30 mouse cellular contexts compared by ENCODE assay signal in the genomic region with DNA sequence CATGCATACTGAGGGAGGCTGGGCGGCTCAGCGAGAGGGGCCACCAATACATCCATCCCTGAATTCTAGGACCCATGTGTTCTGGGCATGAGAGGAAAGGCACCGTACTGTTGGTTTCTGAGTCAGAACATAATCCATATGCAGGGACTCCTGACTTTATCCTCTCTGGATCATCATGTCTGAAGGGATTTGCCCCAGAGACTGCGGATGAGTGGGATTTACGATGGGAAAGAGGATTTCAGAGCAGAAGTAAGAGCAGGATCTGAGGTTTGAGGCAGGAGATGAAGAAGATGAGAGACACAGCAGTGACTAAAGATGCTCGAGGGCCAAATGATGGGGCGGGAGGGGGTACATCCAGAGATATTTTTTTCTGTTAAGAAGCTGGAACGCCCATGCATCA. TPM values are rescaled to one million over a fixed set of nuclear protein-coding genes. Genes with fewer than 3 reads are reported as not detected.
DNase-seq lines count a peak whose midpoint lies in the region; ATAC-seq and TF ChIP-seq lines count a peak whose summit lies in the region.
"Had no signal": no experiment of that assay in that cellular context is flagged by ENCODE, and none has a peak within 500 bp of the region (broad histone marks: within the 10 kb centered on the region; RNA-seq: fewer than 3 reads in every experiment).

No protein-coding gene starts in this region.

- TF ChIP-seq POLR2A in bone marrow macrophage, adult 2 months (IDR thresholded peaks at IDR 0.05; ENCODE audit: borderline replicate concordance, low read depth, low read length) = no peak

- no peak for TF ChIP-seq CTCF in bone marrow macrophage, adult 2 months (IDR thresholded peaks at IDR 0.05; ENCODE audit: low read depth, low read length)

- no peaks in the 10 kb centered on the region for H3K9me3 ChIP-seq in ES-E14 (ENCODE audit: control insufficient read depth, insufficient read depth, low read depth, low read length)
- peaks cover 4% of the 10 kb centered on the region; the same call in 1 of the 2 replicates for H3K9me3 ChIP-seq in kidney, embryonic 14.5 days (ENCODE audit: control insufficient read depth, low read length)
- H3K9me3 ChIP-seq: embryonic facial prominence, embryonic 15.5 days had no signal

- H3K4me1 ChIP-seq in ES-E14 (ENCODE audit: control insufficient read depth in 2 of 2, insufficient read depth in 2 of 2, low read length in 2 of 2, poor library complexity in 1 of 2) = peaks cover 10 to 14% of the 10 kb centered on the region in 2 experiments
- peaks cover 7% of the 10 kb centered on the region for H3K4me1 ChIP-seq in bone marrow macrophage, adult 2 months (ENCODE audit: control insufficient read depth, insufficient read depth, low read length)
- no peaks in the 10 kb centered on the region for H3K4me1 ChIP-seq in kidney, embryonic 14.5 days (ENCODE audit: control insufficient read depth, insufficient read depth, low read length)
- H3K4me1 ChIP-seq: forebrain, embryonic 10.5 days; forebrain, embryonic 12.5 days had no signal

- peak; percentile 61 for DNase-seq in retina, postnatal 1 day
- DNase-seq in retina, embryonic 14.5 days (ENCODE audit: low spot score) = no peak
- DNase-seq in ES-E14 (ENCODE audit: low read depth, low spot score) = no peak
- DNase-seq in frontal cortex, postnatal 36 days (ENCODE audit: low spot score in 2 of 2) = no peak
- DNase-seq in thymus, adult 18-20 months = no peak
- DNase-seq: adrenal gland, adult 8-10 months; adrenal gland, postnatal 14 days; adrenal gland, postnatal 36 days; B cell, adult 2 months; cerebellum, adult 11 months; cerebellum, adult 18-20 months; cerebellum, adult 8-10 months; cerebellum, adult 9-11 months; cerebellum, postnatal 14 days; cerebellum, postnatal 36 days; embryo, embryonic 11 days had no signal

- H3K4me3 ChIP-seq in ES-E14 (ENCODE audit: insufficient read depth in 1 of 2, low read depth in 1 of 2, low read length in 2 of 2, poor library complexity in 1 of 2, severe bottlenecking in 1 of 2) = no peak overlapping the region
- H3K4me3 ChIP-seq in bone marrow macrophage, adult 2 months (ENCODE audit: insufficient read depth, low read length) = no peak overlapping the region
- H3K4me3 ChIP-seq in kidney, embryonic 14.5 days (ENCODE audit: low read length) = no peak overlapping the region
- H3K4me3 ChIP-seq: embryonic facial prominence, embryonic 13.5 days; embryonic facial prominence, embryonic 15.5 days; erythroblast, embryonic 14.5 days; forebrain, embryonic 10.5 days; forebrain, embryonic 12.5 days had no signal

- H3K36me3 ChIP-seq in ES-E14 (ENCODE audit: control insufficient read depth, insufficient read depth, low read length, poor library complexity, severe bottlenecking) = no peaks in the 10 kb centered on the region
- H3K36me3 ChIP-seq in kidney, embryonic 14.5 days (ENCODE audit: control insufficient read depth, insufficient read depth, low read length) = no peaks in the 10 kb centered on the region
- H3K36me3 ChIP-seq: embryonic facial prominence, embryonic 13.5 days; embryonic facial prominence, embryonic 15.5 days; forebrain, embryonic 10.5 days; forebrain, embryonic 12.5 days had no signal

- no peaks in the 10 kb centered on the region for H3K27me3 ChIP-seq in kidney, embryonic 14.5 days (ENCODE audit: control insufficient read depth, insufficient read depth, low read length)
- H3K27me3 ChIP-seq: CH12.LX; embryonic facial prominence, embryonic 13.5 days; embryonic facial prominence, embryonic 15.5 days had no signal

- WGBS in kidney, embryonic 14.5 days = 91% methylated on average over 8 of the region's 8 CpGs

- peak overlapping the region; percentile 70; the same call in 1 of the 2 replicates for H3K27ac ChIP-seq in ES-E14 (ENCODE audit: insufficient read depth, low read depth, low read length, poor library complexity, severe bottlenecking)
- 0 out of 2 replicates have a peak overlapping the region, but pooled peaks have one; percentile 43 for H3K27ac ChIP-seq in bone marrow macrophage, adult 2 months (ENCODE audit: insufficient read depth, low read depth, low read length)
- no peak overlapping the region for H3K27ac ChIP-seq in kidney, embryonic 14.5 days (ENCODE audit: low read depth, low read length)
- H3K27ac ChIP-seq: embryonic facial prominence, embryonic 13.5 days; embryonic facial prominence, embryonic 15.5 days; forebrain, embryonic 10.5 days; forebrain, embryonic 12.5 days had no signal

- H3K4me2 ChIP-seq in kidney, embryonic 14.5 days (replicated peaks; ENCODE audit: low read depth, low read length) = no peak overlapping the region
- H3K4me2 ChIP-seq: embryonic facial prominence, embryonic 13.5 days; embryonic facial prominence, embryonic 15.5 days; forebrain, embryonic 12.5 days had no signal

- peak overlapping the region; percentile 36; the same call in 1 of the 2 replicates for H3K9ac ChIP-seq in ES-E14 (ENCODE audit: insufficient read depth, low read depth, low read length, poor library complexity, severe bottlenecking)
- no peak overlapping the region for H3K9ac ChIP-seq in kidney, embryonic 14.5 days (ENCODE audit: low read depth, low read length)
- H3K9ac ChIP-seq: embryonic facial prominence, embryonic 13.5 days; embryonic facial prominence, embryonic 15.5 days; forebrain, embryonic 12.5 days had no signal

- ATAC-seq in kidney, embryonic 14.5 days (ENCODE audit: low FRiP score, low TSS enrichment) = no peak
- ATAC-seq: activated CD4-positive, CD25-positive, alpha-beta regulatory T cell, adult 4 months; CD4-positive, CD25-positive, alpha-beta regulatory T cell, adult 4 months; forebrain, embryonic 14.5 days; forebrain, embryonic 16.5 days; Patski had no signal

- in situ Hi-C loops in ES-E14 (cut with MboI; ENCODE audit: low sequenced_read_pairs in 2 of 2, unreplicated experiment in 2 of 2) = no loop called here

TF ChIP-seq in ES-E14, 5 proteins besides CTCF, POLR2A, EP300 and RAD21:
- TF ChIP-seq MAFK (IDR thresholded peaks at IDR 0.05; ENCODE audit: insufficient read depth, low read depth, low read length) (no peak), ZC3H11A (IDR thresholded peaks at IDR 0.05; ENCODE audit: borderline replicate concordance, low read depth, low read length) (no peak), ZNF384 (IDR thresholded peaks at IDR 0.05; ENCODE audit: low read depth, low read length) (no peak), HCFC1 (IDR thresholded peaks at IDR 0.05; ENCODE audit: borderline replicate concordance, insufficient read depth, low read length) (no peak), CHD2 (IDR thresholded peaks at IDR 0.05; ENCODE audit: low read depth, low read length) (no peak)
TF ChIP-seq in ES-E14: peak in this region for 0.

RNA-seq across cellular contexts. Expression of gene Apobec3, which starts 17.9 kb away (rescaled TPM):
- 39.9 and 42.4 TPM in 2 replicates for total RNA-seq in ES-E14 (2012; rRNA removed)
- 179 and 198 TPM in 2 replicates for polyA plus RNA-seq in bone marrow macrophage, adult 2 months (2012; ENCODE audit: insufficient read depth, insufficient read length, missing spikeins)
- 20.3 and 25.3 TPM in 2 replicates for polyA plus RNA-seq in kidney, embryonic 14.5 days (2014; fragmentation: Nextera tagmentation; extraction: Ambion mirVana)

RNA-seq across cellular contexts. Expression of gene Cbx6, which starts 39.1 kb away (rescaled TPM):
- 28.2 and 30.1 TPM in 2 replicates for total RNA-seq in ES-E14 (2012; rRNA removed)
- 7.4 and 7.9 TPM in 2 replicates for polyA plus RNA-seq in bone marrow macrophage, adult 2 months (2012; ENCODE audit: insufficient read depth, insufficient read length, missing spikeins)
- 22.4 and 28.6 TPM in 2 replicates for polyA plus RNA-seq in kidney, embryonic 14.5 days (2014; fragmentation: Nextera tagmentation; extraction: Ambion mirVana)

RNA-seq across cellular contexts. Expression of gene Npcd, which starts 39.5 kb away (rescaled TPM):
- 3.4 and 9.3 TPM in 2 replicates for total RNA-seq in ES-E14 (2012; rRNA removed)
- not detected in 2 replicates for polyA plus RNA-seq in bone marrow macrophage, adult 2 months (2012; ENCODE audit: insufficient read depth, insufficient read length, missing spikeins)
- 0.22 TPM in 1 of 2 replicates, not detected in the other for polyA plus RNA-seq in kidney, embryonic 14.5 days (2014; fragmentation: Nextera tagmentation; extraction: Ambion mirVana)
- total RNA-seq: common myeloid progenitor, adult 5-6 weeks had no signal
- polyA plus RNA-seq: activated CD4-positive, CD25-positive, alpha-beta regulatory T cell, adult 4 months; CD4-positive, CD25-positive, alpha-beta regulatory T cell, adult 4 months; erythroblast, embryonic 14.5 days; forebrain, embryonic 10.5 days; forebrain, embryonic 14.5 days; forebrain, embryonic 16.5 days had no signal
